Mouse (Mus musculus): ENCODE measurements around the gene Crot.
"Not testable (repeated sequence)": the region's sequence is repeated elsewhere in the genome, so short reads cannot be mapped to it uniquely, and the experiment has no call there.

The Crot gene

DNA sequence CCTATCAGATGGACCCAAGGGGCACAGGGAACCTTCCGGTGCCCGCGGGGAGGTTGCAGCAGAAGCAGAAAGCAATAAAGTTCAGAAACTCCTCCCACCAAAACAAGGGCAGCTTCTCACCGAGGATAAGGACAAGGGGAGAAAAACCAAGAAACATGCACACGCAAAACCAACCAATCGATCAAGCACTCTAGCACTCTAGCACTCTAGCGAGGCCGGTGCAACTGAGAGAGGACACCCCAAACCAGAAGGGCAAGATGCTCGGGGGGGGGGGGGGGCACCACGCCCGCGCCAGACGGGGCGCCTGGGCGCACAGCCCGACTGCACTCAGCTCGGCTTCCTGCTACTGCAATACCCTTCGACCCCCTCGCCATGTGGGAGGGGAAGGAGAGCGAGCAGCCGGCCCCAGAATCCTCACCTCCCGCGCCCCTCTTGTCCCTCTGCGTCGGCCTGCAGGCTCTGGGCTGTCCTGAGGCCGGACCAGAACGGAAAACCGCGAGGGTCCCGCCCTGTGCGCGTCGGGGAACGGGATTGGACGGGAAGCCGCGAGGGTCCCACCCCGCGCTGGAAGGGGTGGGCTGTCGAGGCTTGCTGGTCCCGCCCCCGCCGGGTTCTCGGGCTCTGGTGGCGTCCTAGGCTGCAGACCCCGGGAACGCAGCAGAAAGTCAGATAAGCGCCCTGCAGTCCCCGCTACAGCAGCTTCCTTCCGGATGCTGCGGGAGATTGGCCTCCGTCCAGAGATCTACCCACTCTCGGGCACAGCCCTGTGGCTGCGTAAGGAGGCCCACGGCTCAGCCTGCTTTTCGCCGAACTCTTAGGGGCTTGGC lies at the start of gene Crot:
Gene Crot, minus strand, starts transcription at position 639 of the 827 bp plus-strand sequence.
- peak; percentile 94 for DNase-seq (ENCODE audit: low spot score)

DNA sequence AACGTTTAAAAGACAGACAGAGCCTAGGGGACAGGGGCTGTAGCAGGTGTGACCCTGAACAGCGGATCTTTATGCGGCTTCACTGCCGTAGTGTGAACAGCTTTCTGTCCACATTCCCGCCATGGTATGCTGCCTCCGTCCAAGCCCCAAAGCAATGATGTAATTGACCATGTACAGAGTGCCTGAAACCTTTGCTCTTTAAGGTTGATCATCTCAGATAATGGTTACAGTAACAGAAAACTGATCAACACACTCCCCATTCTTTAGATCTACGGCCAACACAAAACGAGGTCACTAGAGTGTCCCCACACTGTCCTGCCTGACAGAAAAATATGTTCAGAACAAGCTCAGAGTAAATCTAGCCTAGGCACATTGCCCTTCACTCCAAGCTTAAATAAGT lies 48.8 kb upstream of the Crot start:
- no peak for DNase-seq (ENCODE audit: low spot score)

DNA sequence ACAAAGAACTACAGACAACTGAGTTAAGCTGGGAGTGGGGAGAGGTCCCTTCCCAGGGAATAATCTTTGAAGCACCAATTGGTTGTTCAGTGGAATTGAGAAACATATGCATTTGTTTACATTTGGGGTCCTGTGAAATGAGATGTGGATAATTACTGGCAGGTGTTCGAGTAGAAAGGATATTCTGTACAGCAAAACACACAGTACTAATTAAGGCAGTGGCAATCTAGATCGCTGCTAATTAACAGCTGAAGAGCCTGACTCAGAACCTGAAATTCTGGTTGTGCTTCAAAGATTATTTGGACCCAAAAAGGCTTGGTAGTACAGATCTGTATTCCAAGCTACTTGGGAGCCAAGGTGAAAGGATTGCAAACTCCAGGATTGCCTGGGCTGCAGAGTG lies 47.7 kb upstream of the Crot start:
- DNase-seq (ENCODE audit: low spot score): no peak

DNA sequence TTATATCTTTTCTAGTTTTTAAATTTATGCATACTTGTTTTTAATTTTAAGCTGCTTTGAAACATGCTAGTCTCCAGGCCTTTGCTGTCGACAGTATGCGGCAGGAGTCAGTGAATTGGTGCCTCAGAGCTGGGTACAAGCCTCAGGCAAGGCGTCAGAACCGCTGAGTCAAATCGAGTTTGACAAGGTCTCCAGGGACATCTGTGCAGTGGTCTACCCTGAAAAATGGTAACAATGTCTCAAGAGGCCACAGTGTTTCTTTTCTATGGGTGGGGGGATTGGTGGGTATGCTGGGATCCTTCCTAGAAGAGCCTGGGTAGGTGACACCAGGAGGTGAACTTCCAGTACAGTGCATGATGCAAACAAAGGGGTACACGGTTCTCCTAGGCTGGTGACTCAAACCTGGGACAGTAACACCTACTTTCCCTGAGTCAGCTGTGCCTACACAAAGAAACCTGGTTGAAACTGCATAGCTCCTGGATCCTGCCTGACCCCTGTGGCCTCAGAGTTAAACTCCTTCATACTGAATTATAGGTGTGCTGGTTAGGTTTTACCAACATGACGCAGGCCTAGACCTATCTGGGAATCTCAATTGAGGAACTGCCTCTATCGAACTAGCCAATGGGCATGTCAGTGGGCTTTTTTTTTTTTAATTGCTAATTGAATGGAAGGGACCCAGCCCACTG lies 46.6 kb upstream of the Crot start:
- DNase-seq (ENCODE audit: low spot score): no peak

DNA sequence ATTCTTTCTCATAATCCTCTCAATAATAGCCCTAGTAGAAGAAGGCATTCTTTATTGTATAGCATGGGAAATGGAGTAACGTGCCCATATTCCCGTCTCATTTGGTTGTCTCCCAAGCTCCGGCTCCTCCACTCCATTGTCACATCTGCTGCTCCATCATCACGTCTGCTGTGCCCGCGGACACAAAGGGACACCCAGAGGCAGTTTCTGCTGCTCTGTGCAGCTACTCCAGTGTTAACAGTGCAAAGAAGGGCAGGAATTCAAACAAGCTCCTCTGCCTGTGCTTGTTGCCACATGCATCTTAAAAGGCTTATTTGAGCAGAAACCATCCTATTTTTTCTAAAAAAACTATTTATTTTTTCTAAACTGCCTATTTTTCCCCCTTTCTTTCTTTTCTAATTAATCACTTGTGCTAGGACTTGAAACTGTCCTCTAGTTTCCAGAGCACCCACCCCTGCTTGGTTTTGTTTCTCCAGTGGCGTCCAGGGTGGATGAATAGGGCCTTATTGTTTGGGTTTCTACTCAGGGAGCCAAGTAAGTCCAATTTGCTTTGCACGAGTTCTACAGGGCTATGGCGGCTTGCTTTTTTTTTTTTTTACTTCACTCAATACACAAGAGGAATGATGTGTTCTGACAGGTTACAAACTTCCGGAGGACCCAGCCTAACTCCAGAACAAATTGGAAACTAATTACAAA lies 45.7 kb upstream of the Crot start:
- no peak for DNase-seq (ENCODE audit: low spot score)

DNA sequence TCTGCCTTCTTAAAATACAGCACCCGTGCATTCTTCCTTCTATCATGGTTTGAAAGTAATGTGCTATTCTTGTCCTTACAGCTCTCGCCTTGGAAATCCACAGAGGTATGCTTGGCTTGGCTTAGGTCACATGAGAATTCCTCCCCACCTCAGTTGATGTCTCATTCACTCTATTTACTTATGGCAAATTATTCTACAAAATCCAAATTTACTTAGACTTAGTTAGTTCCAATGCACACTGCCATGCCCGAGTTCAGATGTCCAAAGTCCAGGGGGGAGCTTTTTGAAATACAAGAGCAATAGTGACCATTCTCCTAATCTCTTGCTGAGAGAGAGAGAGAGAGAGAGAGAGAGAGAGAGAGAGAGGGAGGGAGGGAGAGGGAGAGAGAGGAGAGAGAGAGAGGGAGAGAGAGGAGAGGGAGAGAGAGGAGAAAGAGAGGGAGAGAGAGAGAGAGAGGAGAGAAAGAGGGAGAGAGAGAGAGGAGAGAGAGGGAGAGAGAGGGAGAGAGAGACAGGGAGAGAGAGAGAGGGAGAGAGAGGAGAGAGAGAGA lies 43.6 kb upstream of the Crot start:
- DNase-seq (ENCODE audit: low spot score): no peak

DNA sequence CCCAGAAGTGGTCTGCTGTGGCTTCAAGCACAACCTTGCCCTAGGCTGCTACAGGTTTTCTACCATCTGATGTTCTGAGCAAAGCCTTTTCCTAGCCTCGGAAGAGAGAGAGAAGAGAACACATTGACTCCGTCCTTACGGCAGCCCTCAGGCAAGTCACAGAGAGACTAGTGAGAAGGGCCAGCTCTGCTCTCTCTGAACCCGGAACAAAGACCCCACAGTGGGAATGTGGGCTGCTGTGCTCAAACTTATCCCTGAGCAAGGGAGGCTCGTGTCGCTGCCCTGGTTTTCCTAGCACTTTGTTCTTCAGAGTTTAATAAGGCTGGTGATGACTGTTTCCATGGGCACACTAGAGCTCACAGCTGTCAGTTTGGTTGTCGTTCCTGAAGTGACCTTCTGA lies 42.9 kb upstream of the Crot start:
- no peak for DNase-seq (ENCODE audit: low spot score)

DNA sequence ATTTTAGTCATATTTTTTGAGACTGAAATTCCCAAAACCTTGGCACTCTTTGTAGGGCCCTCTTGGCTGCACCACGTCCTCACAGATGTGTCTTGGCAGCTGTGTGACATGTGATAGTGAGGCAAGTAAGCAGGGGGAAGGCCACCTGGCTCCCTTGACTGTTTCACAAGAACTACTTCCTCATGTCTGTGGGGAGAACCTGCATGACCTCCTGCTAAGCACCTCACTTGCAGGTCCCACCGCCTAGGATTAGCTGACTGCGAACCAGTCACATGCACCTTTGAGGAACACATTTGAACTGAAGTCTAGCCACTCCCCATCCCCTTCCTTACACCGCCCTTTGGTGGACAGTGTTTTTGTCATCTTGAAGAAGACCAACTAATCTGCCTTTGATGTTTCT lies 40.2 kb upstream of the Crot start:
- DNase-seq (ENCODE audit: low spot score): no peak

DNA sequence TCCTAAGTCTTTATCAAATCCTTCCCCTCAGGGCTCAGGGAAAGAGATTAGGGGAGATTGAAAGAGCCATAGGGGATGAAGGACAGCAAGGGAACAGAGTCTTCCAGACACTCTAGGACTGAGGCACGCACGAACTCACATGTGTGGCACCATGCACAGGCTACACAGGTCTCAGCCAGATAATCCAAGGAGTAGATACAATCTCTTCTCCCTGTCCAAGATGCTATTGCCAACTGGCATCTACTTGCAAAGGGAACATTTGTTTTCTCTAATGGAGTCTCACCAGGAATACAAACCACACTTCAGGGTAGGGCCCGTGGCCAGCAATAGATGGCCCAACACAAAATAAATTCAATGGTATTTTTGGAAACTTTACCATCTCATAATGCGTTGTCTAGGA lies 38.3 kb upstream of the Crot start:
- no peak for DNase-seq (ENCODE audit: low spot score)

DNA sequence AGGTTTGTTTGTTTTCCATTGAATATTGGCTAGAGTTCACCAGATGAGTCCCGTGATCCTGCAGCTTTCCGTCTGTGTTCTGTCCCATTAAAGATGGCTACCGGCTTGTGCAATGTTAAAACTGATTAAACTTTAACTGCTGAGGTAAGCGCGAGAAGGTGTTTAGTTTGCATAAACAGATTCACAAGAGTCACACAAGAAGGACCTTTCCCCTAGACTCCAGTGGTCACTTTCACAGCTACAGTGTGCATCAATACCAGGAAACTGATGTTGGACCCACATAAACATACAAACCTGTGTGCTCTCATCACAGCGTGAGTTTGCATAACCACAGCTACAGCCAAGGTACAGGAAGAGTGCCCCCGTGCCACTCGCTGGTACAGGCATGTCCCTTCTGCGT lies 37.4 kb upstream of the Crot start:
- DNase-seq (ENCODE audit: low spot score): no peak

DNA sequence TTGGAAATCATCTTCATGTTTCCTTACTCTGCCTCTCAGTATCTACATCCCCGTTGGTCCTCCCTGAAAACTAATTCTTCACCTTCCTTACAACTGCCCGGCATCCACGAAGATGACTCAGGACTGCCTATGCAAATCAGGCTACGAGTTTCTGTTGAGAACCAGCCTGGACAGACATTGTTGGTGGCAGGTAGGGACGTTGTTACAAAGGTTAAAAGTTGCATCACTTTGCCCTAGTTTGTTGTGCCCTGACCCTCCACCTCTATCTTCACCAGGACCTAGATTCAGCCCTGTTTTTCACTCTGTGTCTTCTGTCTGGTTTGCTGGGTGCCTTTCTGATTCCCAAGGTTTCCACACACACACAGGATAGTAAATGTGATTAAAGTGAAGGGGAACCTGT lies 36.7 kb upstream of the Crot start:
- DNase-seq (ENCODE audit: low spot score): no peak

DNA sequence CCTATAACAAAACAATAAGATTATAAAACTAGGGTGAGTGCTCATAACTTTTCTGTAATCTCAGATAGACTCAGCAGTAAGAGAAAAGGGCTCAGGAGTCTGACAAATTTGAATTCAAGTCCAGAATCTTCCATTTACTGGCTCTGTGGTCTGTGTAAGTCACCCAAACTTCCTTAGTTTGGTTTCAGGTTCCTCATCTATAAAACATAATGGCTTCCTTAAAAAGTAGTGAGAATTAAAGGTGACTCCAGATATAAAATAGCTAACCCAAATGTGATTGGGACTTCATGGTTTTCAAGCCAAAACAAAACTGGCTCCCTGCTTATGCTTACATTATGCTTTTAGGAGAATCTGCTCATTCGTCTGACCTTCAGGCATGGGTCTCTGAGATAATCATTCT lies 35.5 kb upstream of the Crot start:
- DNase-seq (ENCODE audit: low spot score): no peak

DNA sequence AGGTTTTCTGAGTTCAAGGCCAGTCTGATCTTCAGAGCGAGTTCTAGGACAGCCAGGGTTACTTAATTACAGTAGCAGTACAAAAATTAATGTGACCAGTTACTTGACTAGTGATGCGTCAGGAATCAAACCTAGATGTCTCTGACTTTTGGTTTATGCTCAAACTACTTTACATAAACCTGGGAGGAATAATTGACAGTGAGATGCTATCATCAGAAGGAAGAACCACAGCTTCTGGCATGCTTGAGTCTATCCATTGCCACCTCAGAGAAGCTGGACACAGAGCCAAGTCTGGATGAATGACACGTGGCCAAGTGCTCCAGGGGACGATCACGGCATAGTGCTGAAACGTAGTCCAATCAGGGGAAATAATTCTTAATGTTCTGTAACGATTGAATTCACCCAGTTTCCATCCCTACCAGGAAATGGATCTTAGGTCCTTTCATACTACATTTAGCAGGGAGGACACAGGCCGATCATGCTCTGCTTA lies 35.0 kb upstream of the Crot start:
- no peak for DNase-seq (ENCODE audit: low spot score)

DNA sequence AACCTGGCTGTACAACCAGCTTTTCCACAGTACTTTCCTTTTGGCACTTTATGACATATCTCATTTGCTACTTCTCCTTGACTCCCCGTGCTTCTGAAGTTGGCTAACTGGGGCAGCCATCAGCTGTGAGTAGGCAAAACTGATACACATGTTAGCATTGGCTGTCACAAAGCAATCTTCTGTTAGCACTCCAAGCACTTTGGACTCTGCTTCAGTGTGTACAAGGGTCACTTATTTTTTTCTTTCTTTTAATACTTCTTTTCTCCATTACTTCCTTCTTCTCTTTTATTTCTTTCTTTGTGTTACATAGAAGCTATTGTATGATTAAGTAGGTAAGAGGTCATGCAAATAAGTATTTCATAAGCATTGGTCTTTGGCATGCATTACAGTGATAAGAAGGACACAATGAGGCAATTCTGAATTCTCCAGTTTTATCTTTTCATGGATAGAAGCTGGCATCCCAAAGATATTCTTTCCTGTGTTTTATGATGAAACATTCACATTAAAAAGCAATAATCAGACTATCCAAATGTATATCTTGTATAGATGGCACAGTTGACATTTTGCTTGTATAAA lies 31.2 kb upstream of the Crot start:
- no peak for DNase-seq (ENCODE audit: low spot score)

DNA sequence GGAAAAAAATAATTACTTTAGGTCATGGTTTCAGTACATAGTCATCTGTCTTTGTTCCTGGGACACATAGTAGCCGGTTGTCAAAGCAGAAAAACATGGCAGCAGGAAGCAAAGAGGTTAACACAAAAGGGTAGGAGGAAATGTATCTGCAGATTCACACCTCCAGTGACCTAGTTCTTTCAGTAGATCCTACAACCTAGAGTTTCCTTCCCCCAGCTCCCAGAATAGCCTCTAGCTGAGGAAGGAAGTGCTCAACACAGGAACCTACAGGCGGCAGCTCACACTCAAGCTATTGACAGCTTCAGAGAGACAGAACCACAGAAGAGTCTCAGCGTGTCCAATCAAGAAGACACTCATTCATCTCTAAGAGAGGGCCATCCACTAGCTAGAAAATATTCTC lies 18.2 kb upstream of the Crot start:
- DNase-seq (ENCODE audit: low spot score): no peak

DNA sequence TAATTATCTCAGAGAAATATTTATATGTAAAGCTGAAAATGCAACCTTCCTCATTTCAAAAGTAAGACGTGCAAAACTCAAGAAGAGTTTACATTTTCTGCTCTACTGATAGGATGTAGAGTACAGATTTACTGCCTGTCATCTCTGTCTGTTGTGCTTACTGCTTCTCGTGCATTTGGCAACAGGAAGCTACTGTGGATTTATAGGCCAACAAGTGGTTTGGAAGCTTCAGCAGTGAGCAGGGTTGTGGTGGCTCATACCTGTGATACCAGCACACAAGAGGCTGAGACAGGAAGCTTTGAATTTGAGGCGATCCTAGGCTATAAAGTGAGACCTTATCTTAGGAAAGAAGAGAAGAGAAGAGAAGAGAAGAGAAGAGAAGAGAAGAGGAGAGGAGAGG lies 17.6 kb upstream of the Crot start:
- DNase-seq (ENCODE audit: low spot score): no peak

DNA sequence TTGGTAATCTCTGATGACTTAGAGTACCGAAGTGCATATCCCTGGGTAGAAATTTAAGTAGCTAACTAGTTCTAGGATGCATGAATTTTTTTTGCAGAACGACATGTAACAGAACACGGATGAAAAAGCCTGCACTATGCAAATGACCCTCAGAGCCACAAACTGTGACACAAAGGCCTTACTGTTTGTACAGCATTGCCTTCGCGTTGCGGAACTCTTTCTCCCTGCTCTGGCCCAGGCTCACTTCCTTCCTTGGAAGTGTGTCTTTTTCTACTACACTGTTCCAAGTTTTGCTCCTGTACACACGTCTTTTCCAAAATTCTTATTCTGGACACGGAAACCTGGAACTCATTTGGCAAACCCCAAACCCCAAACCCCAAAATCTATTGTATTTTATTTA lies 14.2 kb upstream of the Crot start:
- DNase-seq (ENCODE audit: low spot score): no peak

DNA sequence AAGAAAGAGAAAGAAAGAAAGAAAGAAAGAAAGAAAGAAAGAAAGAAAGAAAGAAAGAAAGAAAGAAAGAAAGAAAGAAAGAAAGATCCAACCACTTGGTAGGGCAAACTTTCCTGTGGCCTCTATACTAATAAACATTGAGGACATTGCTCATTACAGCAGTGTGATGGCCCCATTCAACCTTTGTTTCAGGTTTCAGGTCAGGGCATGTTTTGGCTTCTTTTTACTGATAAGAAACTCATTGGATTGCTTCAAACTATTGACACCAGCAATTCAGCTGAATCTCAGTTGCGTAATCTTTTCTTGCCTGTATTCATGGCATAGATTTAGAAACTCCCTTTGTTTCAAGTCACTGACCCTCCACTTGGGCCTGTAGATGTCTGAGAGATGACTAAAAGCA lies 13.0 kb upstream of the Crot start:
- no peak for DNase-seq (ENCODE audit: low spot score)

DNA sequence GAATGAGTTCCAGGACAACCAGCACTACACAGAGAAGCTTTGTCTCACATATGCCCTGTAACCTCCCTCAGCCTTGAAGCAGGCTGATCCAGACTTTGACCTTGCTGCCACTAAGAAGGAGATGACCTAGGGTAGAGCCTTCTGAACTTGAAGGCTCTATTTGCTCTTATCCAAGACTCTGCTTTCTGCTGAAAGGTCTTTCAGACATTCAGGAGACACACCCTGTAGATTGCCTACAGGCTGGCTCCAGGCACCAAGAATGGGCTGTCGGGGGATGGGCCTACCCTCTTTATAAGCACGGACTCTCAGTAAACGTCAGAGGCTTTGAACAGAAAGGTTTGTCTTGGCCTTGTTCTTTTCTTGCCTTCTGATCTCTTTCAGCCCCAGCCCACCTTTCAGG lies 9.5 kb upstream of the Crot start:
- DNase-seq (ENCODE audit: low spot score): not testable (repeated sequence)

DNA sequence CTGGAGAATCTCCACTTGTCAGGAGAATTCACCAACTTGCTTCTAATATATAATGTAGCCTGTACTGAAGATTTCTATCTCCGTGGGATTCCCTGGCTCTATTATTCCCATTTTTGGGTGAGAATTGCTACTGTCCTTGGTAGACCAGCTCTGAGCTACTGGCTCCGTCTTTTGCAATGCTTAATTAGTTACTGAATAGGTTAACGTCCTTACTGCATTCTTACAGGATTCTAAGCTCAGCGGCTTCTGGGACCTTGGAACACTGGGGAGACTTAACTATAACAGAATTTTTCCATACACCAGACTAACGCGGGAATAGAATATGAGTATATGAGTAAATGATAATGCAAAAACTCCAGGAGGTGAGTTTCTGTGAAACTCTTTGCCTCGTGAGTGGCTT lies 2.9 kb upstream of the Crot start:
- not testable (repeated sequence) for DNase-seq (ENCODE audit: low spot score)

DNA sequence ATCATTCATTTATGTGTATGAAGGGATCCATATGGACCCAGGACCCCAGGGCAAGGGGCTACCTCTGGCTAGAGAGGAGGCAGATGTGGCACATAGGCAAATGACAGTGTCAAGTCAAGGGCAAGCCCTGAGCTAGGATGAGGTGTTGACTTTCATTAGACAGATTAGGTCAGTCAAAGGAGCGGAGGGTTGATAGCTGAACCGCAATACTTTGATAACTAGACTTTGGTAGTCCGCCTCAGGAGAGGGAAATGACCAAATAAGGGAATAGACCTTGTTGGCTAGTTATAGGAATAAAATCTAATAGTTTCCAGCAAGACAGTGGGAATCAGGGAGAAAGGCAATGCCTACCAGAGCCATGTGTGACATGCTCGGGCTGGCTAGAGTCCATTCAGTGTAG lies 2.0 kb upstream of the Crot start:
- no peak for DNase-seq (ENCODE audit: low spot score)

DNA sequence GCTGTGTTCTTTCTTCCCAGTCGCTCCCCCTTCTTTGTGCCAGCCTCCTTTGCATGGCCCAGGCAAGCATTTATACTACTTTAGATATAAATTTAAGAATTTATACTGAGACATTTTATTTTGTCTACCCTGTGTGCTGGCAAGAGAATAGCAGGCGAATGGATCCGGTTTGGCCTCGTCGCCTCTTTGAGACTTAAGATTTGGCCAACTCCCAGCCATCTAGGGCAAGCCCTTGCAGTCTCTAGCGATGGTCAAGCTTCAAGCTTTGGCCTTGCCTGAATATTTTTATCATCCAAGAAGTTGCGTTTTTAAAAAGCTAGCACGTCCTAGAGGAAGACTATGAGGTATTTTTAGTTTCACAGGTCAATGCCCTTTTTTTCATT lies 380 bp upstream of the Crot start:
- peak; percentile 30 for DNase-seq (ENCODE audit: low spot score)

Data from lung, postnatal 25 days (tissue).